Mouse (Mus musculus) thymus, postnatal 0 days (tissue): ENCODE measurements around the gene Adamts17. TPM values are rescaled to one million over a fixed set of nuclear protein-coding genes. Genes with fewer than 3 reads are reported as not detected.

Source experiments
- DNase-seq: peaks from one replicate; pipeline ENCODE4 v3.0.0-alpha.2; 2015; ENCODE audit warnings: low spot score
- polyA plus RNA-seq: library from polyadenylated mRNA; unstranded; fragments of >200 nt; fragmentation: Nextera tagmentation; extraction: Ambion mirVana; gene quantifications from 2 replicates; pipeline ENCODE4 v1.2.1, GENCODE M21; 2015

Adamts17 gene
- polyA plus RNA-seq, 1 experiment from 2014 or later = 1.2 TPM

GRCm38 (mm10) chr7:66931291-66931690, 91.8 kb downstream of the Adamts17 start:
- DNase-seq = no peak

- no peak for DNase-seq
Measured at GRCm38 (mm10) chr7:66933251-66933650, 93.7 kb downstream of the Adamts17 start.

- no peak for DNase-seq
Measured at GRCm38 (mm10) chr7:66934062-66934461, 94.5 kb downstream of the Adamts17 start.

GRCm38 (mm10) chr7:66935041-66935440, 95.5 kb downstream of the Adamts17 start:
- no peak for DNase-seq

- DNase-seq = no peak
Measured at GRCm38 (mm10) chr7:66936042-66936755, 96.7 kb downstream of the Adamts17 start.

GRCm38 (mm10) chr7:66936911-66937310, 97.4 kb downstream of the Adamts17 start:
- DNase-seq = peak; percentile 56

GRCm38 (mm10) chr7:66938988-66939783, 99.7 kb downstream of the Adamts17 start:
- DNase-seq = no peak

- no peak for DNase-seq
Measured at GRCm38 (mm10) chr7:66940761-66941160, 101.2 kb downstream of the Adamts17 start.

GRCm38 (mm10) chr7:66949006-66949405, 109.5 kb downstream of the Adamts17 start:
- no peak for DNase-seq

GRCm38 (mm10) chr7:66952921-66953320, 113.4 kb downstream of the Adamts17 start:
- DNase-seq = no peak

- no peak for DNase-seq
Measured at GRCm38 (mm10) chr7:66954073-66954472, 114.5 kb downstream of the Adamts17 start.

GRCm38 (mm10) chr7:66954723-66955122, 115.2 kb downstream of the Adamts17 start:
- DNase-seq = no peak

GRCm38 (mm10) chr7:66955455-66955919, 116.0 kb downstream of the Adamts17 start:
- DNase-seq = no peak

- no peak for DNase-seq
Measured at GRCm38 (mm10) chr7:66955978-66956377, 116.4 kb downstream of the Adamts17 start.

GRCm38 (mm10) chr7:66957764-66958163, 118.2 kb downstream of the Adamts17 start:
- DNase-seq = no peak

GRCm38 (mm10) chr7:66960246-66961033, 120.9 kb downstream of the Adamts17 start:
- no peak for DNase-seq

GRCm38 (mm10) chr7:66962736-66963135, 123.2 kb downstream of the Adamts17 start:
- no peak for DNase-seq

GRCm38 (mm10) chr7:66963541-66963940, 124.0 kb downstream of the Adamts17 start:
- DNase-seq = no peak

GRCm38 (mm10) chr7:66966541-66967205, 127.1 kb downstream of the Adamts17 start:
- DNase-seq = no peak

GRCm38 (mm10) chr7:66967206-66967919, 127.8 kb downstream of the Adamts17 start:
- DNase-seq = no peak
